Mouse (Mus musculus): ENCODE measurements around the gene Tbca. TPM values are rescaled to one million over a fixed set of nuclear protein-coding genes. Genes with fewer than 3 reads are reported as not detected.

The Tbca gene
- polyA plus RNA-seq, 1 experiment = 13.1 TPM

DNA sequence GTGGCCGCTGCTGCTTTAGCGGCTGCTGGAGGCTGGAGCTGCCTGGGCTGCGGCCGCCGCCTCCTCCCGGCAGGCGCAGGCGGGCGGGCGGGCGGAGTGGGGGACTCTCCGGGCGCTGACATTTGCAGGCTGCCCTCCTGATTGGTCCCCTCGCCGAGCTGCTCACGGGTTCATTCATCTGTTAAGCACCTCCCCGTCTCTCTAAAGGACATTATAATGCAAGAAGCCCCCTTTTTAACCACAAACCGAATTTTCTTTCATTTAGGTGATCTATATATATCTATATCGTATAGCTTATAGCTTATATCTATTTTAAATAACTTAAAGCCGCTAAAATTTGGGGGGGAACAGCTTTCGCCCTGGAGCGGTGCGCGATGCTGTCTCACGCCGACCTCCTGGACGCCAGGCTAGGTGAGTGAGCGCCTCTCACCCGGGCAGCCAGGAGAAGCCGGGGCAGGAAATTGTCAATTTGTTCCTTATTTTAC lies 86.7 kb downstream of the Tbca start, which contains the start of gene Otp:
Otp (plus strand) TSS at position 207 of the 485 bp plus-strand sequence.
- no peak for DNase-seq (ENCODE audit: low read depth, low spot score)
- 4% methylated on average over 27 of the region's 30 CpGs for WGBS

- WGBS = 5% methylated on average over 30 of the region's 30 CpGs
- DNase-seq (ENCODE audit: low read depth, low spot score) = no peak
These were observed 87.8 kb downstream of the Tbca start for GRCm38 (mm10) chr13:94876286-94877210.

DNA sequence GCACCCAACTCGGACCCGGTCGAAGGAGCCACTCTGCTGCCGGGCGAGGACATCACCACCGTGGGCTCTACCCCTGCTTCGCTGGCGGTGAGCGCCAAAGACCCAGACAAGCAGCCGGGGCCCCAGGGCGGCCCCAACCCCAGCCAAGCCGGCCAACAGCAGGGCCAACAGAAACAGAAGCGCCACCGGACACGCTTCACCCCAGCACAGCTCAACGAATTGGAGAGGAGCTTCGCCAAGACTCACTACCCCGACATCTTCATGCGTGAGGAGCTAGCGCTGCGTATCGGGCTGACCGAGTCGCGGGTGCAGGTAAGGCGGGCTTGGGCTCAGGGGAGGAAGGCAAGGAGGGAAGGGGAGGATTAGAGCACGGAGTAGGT lies 88.5 kb downstream of the Tbca start:
- DNase-seq (ENCODE audit: low read depth, low spot score) = no peak
- 4% methylated on average over 27 of the region's 27 CpGs for WGBS

- 23% methylated on average over 10 of the region's 10 CpGs for WGBS
- DNase-seq (ENCODE audit: low read depth, low spot score) = no peak
These were observed 89.5 kb downstream of the Tbca start for GRCm38 (mm10) chr13:94877991-94878745.

- DNase-seq (ENCODE audit: low read depth, low spot score) = no peak
- 5% methylated on average over 3 of the region's 3 CpGs for WGBS
These were observed 92.5 kb downstream of the Tbca start for GRCm38 (mm10) chr13:94881201-94881600.

DNA sequence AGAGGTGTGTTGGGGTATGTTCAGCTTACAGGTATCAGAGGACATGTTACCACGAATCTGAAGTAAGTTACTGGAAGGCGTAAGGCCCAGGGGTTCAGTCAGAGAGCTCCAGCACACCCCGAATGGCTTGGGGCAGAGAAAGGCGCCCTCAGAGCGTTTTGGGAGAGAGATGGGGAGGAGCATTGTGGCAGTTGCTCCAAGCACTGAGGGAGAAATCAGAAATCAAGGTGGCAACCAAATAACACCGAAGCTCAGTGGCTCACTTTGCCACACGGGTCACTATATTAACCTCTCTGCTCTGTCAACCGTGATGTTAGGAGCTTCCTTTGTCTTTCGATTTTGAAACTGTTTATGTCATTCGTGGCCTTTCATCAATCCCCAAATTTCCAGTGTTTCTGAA lies 93.5 kb downstream of the Tbca start:
- no peak for DNase-seq (ENCODE audit: low read depth, low spot score)
- 7% methylated on average over 10 of the region's 10 CpGs for WGBS

DNA sequence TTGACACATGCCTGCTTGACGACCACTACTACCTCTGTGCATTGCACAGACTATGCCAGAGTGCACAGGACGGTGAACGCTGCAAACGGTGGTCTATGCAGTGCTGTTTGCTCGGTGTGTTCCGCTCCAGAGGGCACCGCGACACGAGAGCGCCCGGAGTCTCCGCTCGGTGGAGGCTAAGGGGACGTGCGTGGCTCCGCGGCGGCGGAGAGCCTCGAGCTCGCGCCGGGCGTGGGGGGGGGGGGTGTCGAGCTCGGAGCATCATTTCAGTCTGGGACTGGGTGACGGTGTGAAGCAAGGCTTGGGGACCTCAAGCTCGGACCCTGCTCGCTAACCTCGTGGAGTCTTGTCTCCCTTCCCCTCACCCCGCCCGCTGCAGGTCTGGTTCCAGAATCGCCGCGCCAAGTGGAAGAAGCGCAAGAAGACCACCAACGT lies 94.0 kb downstream of the Tbca start:
- WGBS = 3% methylated on average over 37 of the region's 37 CpGs
- no peak for DNase-seq (ENCODE audit: low read depth, low spot score)

GRCm38 (mm10) chr13:94883163-94883965 lies 94.7 kb downstream of the Tbca start:
- DNase-seq (ENCODE audit: low read depth, low spot score) = no peak
- 2% methylated on average over 93 of the region's 95 CpGs for WGBS

DNA sequence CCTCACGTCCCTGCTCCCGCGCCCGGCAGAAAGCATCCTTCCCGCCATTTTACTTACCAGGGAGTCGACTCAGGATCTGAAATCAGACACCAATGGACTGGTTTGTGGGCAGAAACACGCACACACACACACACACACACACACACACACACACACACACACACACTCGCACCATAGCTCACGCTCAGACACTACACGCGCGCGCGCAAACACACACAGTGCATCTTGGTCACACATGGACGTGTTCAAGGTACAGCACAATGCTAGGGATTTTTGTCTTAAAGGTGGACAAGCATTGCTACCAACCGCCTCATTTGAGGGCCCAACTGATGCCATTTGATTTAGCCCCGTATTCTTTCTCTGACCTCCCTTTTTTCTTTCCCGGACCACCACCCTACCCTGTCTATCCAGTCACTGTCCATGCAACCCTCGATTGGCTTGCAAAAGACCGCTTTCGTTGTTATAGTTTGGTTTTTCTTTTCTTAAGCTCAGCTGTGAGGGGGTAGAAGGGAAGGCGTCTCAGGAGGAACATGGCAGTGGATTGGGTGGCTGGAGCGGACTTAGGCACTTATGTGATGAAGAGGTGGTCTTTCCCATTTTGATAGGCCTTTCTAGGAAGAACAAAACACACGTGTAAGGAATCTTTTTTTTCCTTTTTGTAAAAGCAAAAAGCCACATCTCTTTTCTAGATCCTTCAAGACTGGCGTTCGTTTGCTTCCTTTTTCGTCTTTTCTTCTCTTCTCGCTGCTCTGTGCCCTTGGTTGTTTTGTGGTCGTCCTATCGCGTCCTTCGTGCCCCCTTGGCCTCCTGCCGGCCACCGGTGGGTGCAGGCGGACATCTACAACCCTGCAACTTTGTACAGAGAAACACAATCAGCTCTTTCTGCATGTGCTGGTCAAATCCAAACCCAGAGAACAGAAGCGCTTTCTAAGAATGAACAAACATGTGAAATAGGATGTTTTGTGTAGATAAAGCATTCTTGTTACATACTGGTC lies 95.6 kb downstream of the Tbca start:
- DNase-seq (ENCODE audit: low read depth, low spot score) = no peak
- WGBS = 7% methylated on average over 36 of the region's 36 CpGs

- DNase-seq (ENCODE audit: low read depth, low spot score) = no peak
- 3% methylated on average over 81 of the region's 81 CpGs for WGBS
These were observed 96.9 kb downstream of the Tbca start for GRCm38 (mm10) chr13:94885291-94886235.

Other genes starting within 250 kb of the Tbca start
- gene Otp, start 86.7 kb downstream of the Tbca start, polyA plus RNA-seq (2012; rRNA removed) = not detected in 2 replicates
- 7.8 and 10.6 TPM in 2 replicates for gene Wdr41, start 187.4 kb downstream of the Tbca start, polyA plus RNA-seq (2012; rRNA removed)

Measured in large intestine, adult 2 months (tissue).